Mouse (Mus musculus): ENCODE data around the gene Pkd1l1. TPM values are rescaled to one million over a fixed set of nuclear protein-coding genes. Genes with fewer than 3 reads are reported as not detected.
A peak's percentile ranks its signal among the peaks of the same experiment; 100 is the strongest.

Gene Pkd1l1
- polyA plus RNA-seq, 1 experiment from 2014 or later = not detected

- Histone ChIP-seq H3K9ac (ENCODE audit: low read depth, low read length) (no peak overlapping the region), H3K36me3 (ENCODE audit: control insufficient read depth, insufficient read depth) (no peaks in the 10 kb centered on the region), H3K4me1 (replicated peaks; ENCODE audit: control insufficient read depth, insufficient read depth, low read length) (no peaks in the 10 kb centered on the region), H3K4me3 (ENCODE audit: low read depth, low read length) (no peak overlapping the region), H3K27ac (ENCODE audit: low read depth, low read length) (no peak overlapping the region), H3K27me3 (replicated peaks; ENCODE audit: control insufficient read depth, insufficient read depth, low read length) (no peaks in the 10 kb centered on the region), H3K4me2 (replicated peaks; ENCODE audit: low read depth) (no peak overlapping the region), H3K9me3 (ENCODE audit: control insufficient read depth) (no peaks in the 10 kb centered on the region)
- ATAC-seq = no peak
- WGBS = 84% methylated on average over 4 of the region's 4 CpGs
- no peak for TF ChIP-seq CTCF (IDR thresholded peaks at IDR 0.05; ENCODE audit: low read depth)
Measured at GRCm38 (mm10) chr11:8861978-8862377, 111.1 kb downstream of the Pkd1l1 start.

- no peak overlapping the region for H3K9ac ChIP-seq (ENCODE audit: low read depth, low read length)
- H3K27me3 ChIP-seq (replicated peaks; ENCODE audit: control insufficient read depth, insufficient read depth, low read length) = no peaks in the 10 kb centered on the region
- no peaks in the 10 kb centered on the region for H3K36me3 ChIP-seq (ENCODE audit: control insufficient read depth, insufficient read depth)
- peak; percentile 59 for TF ChIP-seq CTCF (IDR thresholded peaks at IDR 0.05; ENCODE audit: low read depth)
- H3K4me2 ChIP-seq (replicated peaks; ENCODE audit: low read depth) = no peak overlapping the region
- ATAC-seq = no peak
- H3K4me1 ChIP-seq (replicated peaks; ENCODE audit: control insufficient read depth, insufficient read depth, low read length) = no peaks in the 10 kb centered on the region
- WGBS = 32% methylated on average over 3 of the region's 3 CpGs
- H3K9me3 ChIP-seq (ENCODE audit: control insufficient read depth) = no peaks in the 10 kb centered on the region
- H3K27ac ChIP-seq (ENCODE audit: low read depth, low read length) = no peak overlapping the region
- no peak overlapping the region for H3K4me3 ChIP-seq (ENCODE audit: low read depth, low read length)
Measured at GRCm38 (mm10) chr11:8860878-8861277, 112.2 kb downstream of the Pkd1l1 start.

DNA sequence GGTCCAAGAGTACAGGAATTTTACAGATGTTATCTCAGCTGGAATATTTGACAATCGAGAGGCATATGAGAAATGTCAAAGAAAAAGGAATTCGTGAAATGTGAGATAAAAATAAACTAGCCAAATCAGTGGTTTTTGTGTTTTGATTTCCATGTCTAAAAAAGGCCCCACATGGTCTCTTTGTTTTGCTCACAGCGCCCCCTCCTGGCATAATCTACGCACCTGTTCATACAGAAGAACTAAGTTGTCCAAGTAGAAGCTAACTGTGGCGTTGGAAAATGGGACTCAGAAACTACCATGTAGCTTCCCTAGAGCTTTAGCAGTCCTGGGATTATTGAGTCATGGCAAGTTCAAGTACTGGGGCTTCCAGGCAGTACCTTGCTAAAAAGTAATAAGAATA is 113.2 kb downstream of the Pkd1l1 start:
- TF ChIP-seq CTCF (IDR thresholded peaks at IDR 0.05; ENCODE audit: low read depth) = peak; percentile 78
- WGBS = 21% methylated on average over 5 of the region's 5 CpGs
- ATAC-seq = no peak

GRCm38 (mm10) chr11:8859041-8859440 is 114.0 kb downstream of the Pkd1l1 start:
- no peaks in the 10 kb centered on the region for H3K27me3 ChIP-seq (replicated peaks; ENCODE audit: control insufficient read depth, insufficient read depth, low read length)
- H3K27ac ChIP-seq (ENCODE audit: low read depth, low read length) = no peak overlapping the region
- no peak for ATAC-seq
- no peak overlapping the region for H3K9ac ChIP-seq (ENCODE audit: low read depth, low read length)
- no peaks in the 10 kb centered on the region for H3K9me3 ChIP-seq (ENCODE audit: control insufficient read depth)
- no peak overlapping the region for H3K4me3 ChIP-seq (ENCODE audit: low read depth, low read length)
- no peak overlapping the region for H3K4me2 ChIP-seq (replicated peaks; ENCODE audit: low read depth)
- no peaks in the 10 kb centered on the region for H3K36me3 ChIP-seq (ENCODE audit: control insufficient read depth, insufficient read depth)
- no peaks in the 10 kb centered on the region for H3K4me1 ChIP-seq (replicated peaks; ENCODE audit: control insufficient read depth, insufficient read depth, low read length)
- no peak for TF ChIP-seq CTCF (IDR thresholded peaks at IDR 0.05; ENCODE audit: low read depth)
- WGBS = 86% methylated on average over 3 of the region's 3 CpGs

More for the DNA sequence above, 113.2 kb downstream of the Pkd1l1 start:
- no peak overlapping the region for H3K9ac ChIP-seq (ENCODE audit: low read depth, low read length)
- no peak overlapping the region for H3K27ac ChIP-seq (ENCODE audit: low read depth, low read length)
- H3K36me3 ChIP-seq (ENCODE audit: control insufficient read depth, insufficient read depth) = no peaks in the 10 kb centered on the region
- H3K27me3 ChIP-seq (replicated peaks; ENCODE audit: control insufficient read depth, insufficient read depth, low read length) = no peaks in the 10 kb centered on the region
- no peak overlapping the region for H3K4me2 ChIP-seq (replicated peaks; ENCODE audit: low read depth)
- no peaks in the 10 kb centered on the region for H3K4me1 ChIP-seq (replicated peaks; ENCODE audit: control insufficient read depth, insufficient read depth, low read length)
- no peaks in the 10 kb centered on the region for H3K9me3 ChIP-seq (ENCODE audit: control insufficient read depth)
- H3K4me3 ChIP-seq (ENCODE audit: low read depth, low read length) = no peak overlapping the region

- Histone ChIP-seq H3K9ac (ENCODE audit: low read depth, low read length) (no peak overlapping the region), H3K9me3 (ENCODE audit: control insufficient read depth) (no peaks in the 10 kb centered on the region), H3K27ac (ENCODE audit: low read depth, low read length) (no peak overlapping the region), H3K27me3 (replicated peaks; ENCODE audit: control insufficient read depth, insufficient read depth, low read length) (no peaks in the 10 kb centered on the region), H3K36me3 (ENCODE audit: control insufficient read depth, insufficient read depth) (no peaks in the 10 kb centered on the region), H3K4me3 (ENCODE audit: low read depth, low read length) (no peak overlapping the region), H3K4me1 (replicated peaks; ENCODE audit: control insufficient read depth, insufficient read depth, low read length) (no peaks in the 10 kb centered on the region), H3K4me2 (replicated peaks; ENCODE audit: low read depth) (no peak overlapping the region)
- no peak for ATAC-seq
- no peak; the same call in 1 of the 2 replicates for TF ChIP-seq CTCF (IDR thresholded peaks at IDR 0.05; ENCODE audit: low read depth)
- 71% methylated on average over 5 of the region's 5 CpGs for WGBS
Measured at GRCm38 (mm10) chr11:8856125-8856524, 116.9 kb downstream of the Pkd1l1 start.

GRCm38 (mm10) chr11:8848049-8848448 is 125.0 kb downstream of the Pkd1l1 start:
- Histone ChIP-seq H3K9ac (ENCODE audit: low read depth, low read length) (no peak overlapping the region), H3K9me3 (ENCODE audit: control insufficient read depth) (no peaks in the 10 kb centered on the region), H3K4me2 (replicated peaks; ENCODE audit: low read depth) (no peak overlapping the region), H3K4me3 (ENCODE audit: low read depth, low read length) (no peak overlapping the region), H3K27me3 (replicated peaks; ENCODE audit: control insufficient read depth, insufficient read depth, low read length) (no peaks in the 10 kb centered on the region), H3K27ac (ENCODE audit: low read depth, low read length) (no peak overlapping the region), H3K36me3 (ENCODE audit: control insufficient read depth, insufficient read depth) (no peaks in the 10 kb centered on the region), H3K4me1 (replicated peaks; ENCODE audit: control insufficient read depth, insufficient read depth, low read length) (no peaks in the 10 kb centered on the region)
- ATAC-seq = no peak
- TF ChIP-seq CTCF (IDR thresholded peaks at IDR 0.05; ENCODE audit: low read depth) = no peak

DNA sequence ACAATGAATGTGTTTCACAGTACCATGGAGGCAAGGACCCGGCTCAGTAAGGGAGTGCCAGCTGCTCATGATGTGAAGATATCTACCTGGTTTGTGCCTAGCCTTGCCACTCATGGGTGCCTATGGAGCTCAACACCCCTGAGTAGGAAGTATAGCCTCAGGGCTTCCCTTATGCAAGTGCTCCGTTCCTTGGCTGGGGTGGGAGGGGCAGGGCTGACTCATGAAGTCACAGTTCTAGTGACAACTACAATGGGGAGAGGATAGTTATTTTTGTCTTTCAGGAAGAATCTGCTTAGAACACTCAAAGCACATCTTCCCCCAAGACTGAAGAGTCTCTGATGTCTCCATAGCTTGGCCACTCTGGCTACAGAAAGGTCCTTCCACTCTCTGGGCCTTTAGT is 125.4 kb downstream of the Pkd1l1 start:
- H3K27ac ChIP-seq (ENCODE audit: low read depth, low read length) = no peak overlapping the region
- H3K4me3 ChIP-seq (ENCODE audit: low read depth, low read length) = no peak overlapping the region
- WGBS = 80% methylated on average over 2 of the region's 2 CpGs
- no peak overlapping the region for H3K4me2 ChIP-seq (replicated peaks; ENCODE audit: low read depth)
- ATAC-seq = no peak
- H3K27me3 ChIP-seq (replicated peaks; ENCODE audit: control insufficient read depth, insufficient read depth, low read length) = no peaks in the 10 kb centered on the region
- H3K9me3 ChIP-seq (ENCODE audit: control insufficient read depth) = no peaks in the 10 kb centered on the region
- H3K36me3 ChIP-seq (ENCODE audit: control insufficient read depth, insufficient read depth) = no peaks in the 10 kb centered on the region
- H3K4me1 ChIP-seq (replicated peaks; ENCODE audit: control insufficient read depth, insufficient read depth, low read length) = no peaks in the 10 kb centered on the region
- no peak for TF ChIP-seq CTCF (IDR thresholded peaks at IDR 0.05; ENCODE audit: low read depth)
- H3K9ac ChIP-seq (ENCODE audit: low read depth, low read length) = no peak overlapping the region
